Mouse (Mus musculus): Measurements from ENCODE around the gene Gm5148.

Gm5148 gene

GRCm38 (mm10) chr3:37693552-37693951 is 30.7 kb downstream of the Gm5148 start:
- no peak for DNase-seq (ENCODE audit: inconsistent age in 2 of 2, low spot score in 1 of 2)

- DNase-seq (ENCODE audit: inconsistent age in 2 of 2, low spot score in 1 of 2), result no peak
Observed at GRCm38 (mm10) chr3:37692945-37693344, 31.3 kb downstream of the Gm5148 start.

- peak; percentile 68 to 90 for DNase-seq (ENCODE audit: inconsistent age in 2 of 2, low spot score in 1 of 2)
Observed at GRCm38 (mm10) chr3:37687158-37687980, 36.9 kb downstream of the Gm5148 start.

GRCm38 (mm10) chr3:37686751-37687150 is 37.5 kb downstream of the Gm5148 start:
- no peak for DNase-seq (ENCODE audit: inconsistent age in 2 of 2, low spot score in 1 of 2)

GRCm38 (mm10) chr3:37686219-37686618 is 38.1 kb downstream of the Gm5148 start:
- DNase-seq (ENCODE audit: inconsistent age in 2 of 2, low spot score in 1 of 2), result peak in 1 of 2 experiments; percentile 30

GRCm38 (mm10) chr3:37676291-37676690 is 48.0 kb downstream of the Gm5148 start:
- no peak for DNase-seq (ENCODE audit: inconsistent age in 2 of 2, low spot score in 1 of 2)

- DNase-seq (ENCODE audit: inconsistent age in 2 of 2, low spot score in 1 of 2), result no peak
Observed at GRCm38 (mm10) chr3:37675056-37675525, 49.2 kb downstream of the Gm5148 start.

GRCm38 (mm10) chr3:37673513-37674261 is 50.6 kb downstream of the Gm5148 start:
- peak; percentile 22 to 50 for DNase-seq (ENCODE audit: inconsistent age in 2 of 2, low spot score in 1 of 2)

GRCm38 (mm10) chr3:37672266-37673040 is 51.8 kb downstream of the Gm5148 start:
- no peak for DNase-seq (ENCODE audit: inconsistent age in 2 of 2, low spot score in 1 of 2)

- DNase-seq (ENCODE audit: inconsistent age in 2 of 2, low spot score in 1 of 2), result no peak
Observed at GRCm38 (mm10) chr3:37669100-37669499, 55.2 kb downstream of the Gm5148 start.

GRCm38 (mm10) chr3:37668652-37669051 is 55.6 kb downstream of the Gm5148 start:
- DNase-seq (ENCODE audit: inconsistent age in 2 of 2, low spot score in 1 of 2), result no peak

GRCm38 (mm10) chr3:37667736-37668135 is 56.6 kb downstream of the Gm5148 start:
- no peak for DNase-seq (ENCODE audit: inconsistent age in 2 of 2, low spot score in 1 of 2)

GRCm38 (mm10) chr3:37667119-37667467 is 57.2 kb downstream of the Gm5148 start:
- no peak for DNase-seq (ENCODE audit: inconsistent age in 2 of 2, low spot score in 1 of 2)

- peak in 1 of 2 experiments; percentile 51 for DNase-seq (ENCODE audit: inconsistent age in 2 of 2, low spot score in 1 of 2)
Observed at GRCm38 (mm10) chr3:37666291-37667118, 57.8 kb downstream of the Gm5148 start.

Measured in adrenal gland, adult (tissue).